Mouse (Mus musculus): ENCODE results near the gene Orai2.
"Not testable (repeated sequence)": the region's sequence is repeated elsewhere in the genome, so short reads cannot be mapped to it uniquely, and the experiment has no call there.

DNA sequence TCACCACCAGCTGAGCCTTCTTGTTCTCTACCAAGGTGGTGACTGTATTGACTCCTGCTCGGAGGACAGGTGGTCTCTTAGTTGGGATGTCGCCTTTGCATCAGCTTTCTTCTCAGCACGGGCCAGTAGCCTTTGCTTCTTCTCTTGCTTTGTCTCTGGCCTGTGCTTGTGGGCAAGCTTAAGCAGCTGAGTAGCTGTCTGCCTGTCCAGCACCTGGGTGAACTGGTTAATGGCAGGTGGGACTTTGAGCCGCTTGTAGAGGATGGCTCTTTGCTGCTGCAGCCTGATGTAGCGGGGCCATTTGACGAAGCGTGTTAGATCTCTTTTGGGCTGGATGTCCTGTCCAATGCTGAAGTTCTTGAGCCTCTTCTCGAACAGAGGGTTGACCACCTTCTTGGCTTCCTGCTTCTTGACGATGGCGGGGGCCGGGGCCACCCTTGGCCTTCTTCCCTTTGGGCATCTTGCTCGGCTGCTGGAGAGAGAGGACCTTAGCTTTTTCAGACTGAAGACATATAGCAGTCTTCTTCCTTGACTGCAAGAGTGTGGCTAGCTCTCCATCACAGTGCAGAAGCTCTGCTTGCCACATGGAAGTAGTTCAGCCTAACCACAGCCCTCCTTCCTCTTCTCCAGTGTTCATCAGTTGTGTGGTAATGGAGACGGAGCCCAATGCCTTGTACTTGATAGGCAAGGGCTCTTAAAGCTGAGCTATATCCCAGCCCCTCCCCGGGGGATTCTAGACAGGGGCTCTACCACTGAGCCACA lies 41.0 kb upstream of the Orai2 start:
- not testable (repeated sequence) for TF ChIP-seq CTCF (IDR thresholded peaks at IDR 0.05; ENCODE audit: control insufficient read depth, insufficient read depth, insufficient read length); USF1 (IDR thresholded peaks at IDR 0.05; ENCODE audit: low read depth); MYOD1 (IDR thresholded peaks at IDR 0.05; ENCODE audit: control insufficient read depth, insufficient read length, low read depth); CEBPB (IDR thresholded peaks at IDR 0.05; ENCODE audit: low read depth)

All from C2C12 (cell line).